Mouse (Mus musculus): ENCODE results near the gene Kctd19.

Kctd19 gene

GRCm38 (mm10) chr8:105422006-105422405 is 8.7 kb upstream of the Kctd19 start:
- no peak for DNase-seq (ENCODE audit: low spot score)

- DNase-seq (ENCODE audit: low spot score) = no peak
Measured at GRCm38 (mm10) chr8:105419800-105420199, 6.5 kb upstream of the Kctd19 start.

GRCm38 (mm10) chr8:105418992-105419391 is 5.7 kb upstream of the Kctd19 start:
- no peak for DNase-seq (ENCODE audit: low spot score)

- no peak for DNase-seq (ENCODE audit: low spot score)
Measured at GRCm38 (mm10) chr8:105409947-105410346, 3.4 kb downstream of the Kctd19 start.

- no peak for DNase-seq (ENCODE audit: low spot score)
Measured at GRCm38 (mm10) chr8:105408331-105408730, 5.0 kb downstream of the Kctd19 start.

- DNase-seq (ENCODE audit: low spot score) = peak; percentile 7
Measured at GRCm38 (mm10) chr8:105406416-105406815, 6.9 kb downstream of the Kctd19 start.

- DNase-seq (ENCODE audit: low spot score) = no peak
Measured at GRCm38 (mm10) chr8:105404496-105404895, 8.8 kb downstream of the Kctd19 start.

- no peak for DNase-seq (ENCODE audit: low spot score)
Measured at GRCm38 (mm10) chr8:105403467-105403866, 9.8 kb downstream of the Kctd19 start.

GRCm38 (mm10) chr8:105400016-105400415 is 13.3 kb downstream of the Kctd19 start:
- no peak for DNase-seq (ENCODE audit: low spot score)

- DNase-seq (ENCODE audit: low spot score) = peak; percentile 62
Measured at GRCm38 (mm10) chr8:105397747-105398146, 15.6 kb downstream of the Kctd19 start.

- no peak for DNase-seq (ENCODE audit: low spot score)
Measured at GRCm38 (mm10) chr8:105393915-105394314, 19.4 kb downstream of the Kctd19 start.

GRCm38 (mm10) chr8:105393089-105393787 is 20.1 kb downstream of the Kctd19 start:
- DNase-seq (ENCODE audit: low spot score) = no peak

GRCm38 (mm10) chr8:105389096-105389495 is 24.2 kb downstream of the Kctd19 start:
- no peak for DNase-seq (ENCODE audit: low spot score)

- DNase-seq (ENCODE audit: low spot score) = no peak
Measured at GRCm38 (mm10) chr8:105387151-105387550, 26.2 kb downstream of the Kctd19 start.

- DNase-seq (ENCODE audit: low spot score) = no peak
Measured at GRCm38 (mm10) chr8:105384070-105384469, 29.2 kb downstream of the Kctd19 start.

GRCm38 (mm10) chr8:105380308-105380707 is 33.0 kb downstream of the Kctd19 start:
- no peak for DNase-seq (ENCODE audit: low spot score)

GRCm38 (mm10) chr8:105378673-105379072 is 34.6 kb downstream of the Kctd19 start:
- no peak for DNase-seq (ENCODE audit: low spot score)

GRCm38 (mm10) chr8:105374513-105374966 is 38.8 kb downstream of the Kctd19 start:
- DNase-seq (ENCODE audit: low spot score) = no peak

GRCm38 (mm10) chr8:105373032-105373431 is 40.3 kb downstream of the Kctd19 start, which contains the start of gene Plekhg4:
Gene Plekhg4 (plus strand): TSS chr8:105373274.
- no peak for DNase-seq (ENCODE audit: low spot score)

- no peak for DNase-seq (ENCODE audit: low spot score)
Measured at GRCm38 (mm10) chr8:105372473-105372872, 40.8 kb downstream of the Kctd19 start.

- DNase-seq (ENCODE audit: low spot score) = no peak
Measured at GRCm38 (mm10) chr8:105367107-105367506, 46.2 kb downstream of the Kctd19 start.

GRCm38 (mm10) chr8:105361751-105362702 is 51.3 kb downstream of the Kctd19 start:
- no peak for DNase-seq (ENCODE audit: low spot score)

GRCm38 (mm10) chr8:105359646-105360045 is 53.7 kb downstream of the Kctd19 start:
- DNase-seq (ENCODE audit: low spot score) = no peak
